Mouse (Mus musculus): ENCODE measurements around the gene Fbxl16. TPM values are rescaled to one million over a fixed set of nuclear protein-coding genes. Genes with fewer than 3 reads are reported as not detected.

The Fbxl16 gene
- polyA plus RNA-seq, 1 experiment = 6.0 TPM

DNA sequence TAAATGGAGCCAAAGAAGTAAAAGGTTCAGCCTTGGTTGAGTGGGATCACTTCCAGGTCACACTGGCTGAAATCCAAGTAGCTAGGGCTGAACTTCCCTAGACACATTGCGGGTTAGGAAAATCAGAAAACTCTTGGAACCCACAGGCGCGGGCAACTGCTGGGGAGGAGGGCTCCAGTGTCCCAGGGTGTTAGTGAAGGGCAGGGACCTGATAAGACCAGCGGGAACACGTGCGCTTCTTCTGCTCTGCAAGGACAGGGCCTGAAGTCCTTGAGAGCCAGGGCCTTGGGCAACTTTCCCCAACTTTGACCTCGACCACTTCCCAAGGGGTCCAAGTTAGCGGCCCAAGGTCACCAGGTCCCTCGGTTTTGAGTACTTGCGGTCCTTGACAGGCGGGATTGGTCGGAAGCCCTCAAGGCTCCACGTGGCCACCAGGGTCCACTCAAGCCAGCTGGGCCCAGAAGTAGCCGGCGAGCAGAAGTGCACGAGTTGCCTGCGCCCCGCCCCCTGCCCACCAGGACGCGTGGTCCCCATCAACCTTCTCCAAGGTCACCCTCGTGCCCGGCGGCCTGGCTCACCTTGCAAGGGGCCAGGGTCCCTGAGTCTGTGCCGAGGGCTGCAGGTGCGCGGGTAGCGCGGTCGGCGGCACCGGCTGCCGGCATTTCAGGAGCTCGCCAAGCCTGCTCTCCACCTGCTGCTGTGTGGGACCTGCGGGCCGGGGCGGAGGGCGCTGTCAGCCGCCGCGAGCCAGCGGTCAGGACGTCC is 59.1 kb downstream of the Fbxl16 start:
- no peaks in the 10 kb centered on the region for H3K36me3 ChIP-seq (ENCODE audit: control insufficient read depth, insufficient read depth)
- TF ChIP-seq TCF12 (IDR thresholded peaks at IDR 0.05; ENCODE audit: insufficient read depth, poor library complexity, severe bottlenecking) = no peak
- peak in 2 of 3 experiments; percentile 34 to 67 for TF ChIP-seq MYOG (IDR thresholded peaks at IDR 0.05; ENCODE audit: control insufficient read depth in 1 of 3, insufficient read depth in 1 of 3, insufficient read length in 2 of 3, low read depth in 2 of 3)
- peak in 1 of 3 experiments; percentile 52 for TF ChIP-seq MYOD1 (IDR thresholded peaks at IDR 0.05; ENCODE audit: control insufficient read depth in 1 of 3, insufficient read length in 2 of 3, low read depth in 2 of 3)
- H3K27me3 ChIP-seq (ENCODE audit: control insufficient read depth, insufficient read depth, insufficient read length) = no peaks in the 10 kb centered on the region
- peak overlapping the region; percentile 99 for H3K4me2 ChIP-seq (ENCODE audit: low read depth)
- peak overlapping the region; percentile 25 for H3ac ChIP-seq (ENCODE audit: control insufficient read depth, insufficient read length)
- peak overlapping the region; percentile 34 for H3K4me3 ChIP-seq
- no peaks in the 10 kb centered on the region for H3K79me2 ChIP-seq (ENCODE audit: control insufficient read depth, insufficient read depth)

DNA sequence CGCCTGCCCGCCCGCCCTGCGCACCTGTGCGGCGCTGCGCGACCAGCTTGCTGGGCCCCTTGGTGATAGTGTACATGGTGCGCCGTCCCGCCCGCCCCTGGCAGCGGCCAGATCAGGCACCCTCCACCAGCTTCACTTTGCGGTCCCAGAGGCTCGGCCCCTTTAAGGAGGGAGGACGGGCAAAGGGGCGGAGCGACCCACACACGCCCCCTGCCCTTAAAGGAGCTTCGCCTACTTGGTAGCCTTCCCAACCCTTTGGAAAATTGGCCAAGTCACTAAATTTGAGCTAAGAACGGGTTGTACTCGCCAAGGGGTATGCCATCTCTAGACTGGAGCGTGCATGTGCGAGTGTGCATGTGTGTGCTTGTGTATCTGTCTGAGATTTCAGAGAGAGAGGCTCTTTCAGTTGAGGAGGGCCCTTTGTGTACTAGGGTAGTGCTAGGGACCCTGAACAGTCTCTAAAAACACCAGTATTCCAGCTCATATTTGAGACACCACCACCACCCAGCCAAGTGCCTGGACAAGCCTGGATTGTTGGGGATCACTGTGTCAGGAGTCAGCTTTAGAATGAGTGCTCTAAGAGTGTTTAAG is 59.8 kb downstream of the Fbxl16 start, which contains the start of gene Mcrip2:
TSS of gene Mcrip2 (minus strand) at position 164 of the 591 bp plus-strand sequence.
- no peaks in the 10 kb centered on the region for H3K27me3 ChIP-seq (ENCODE audit: control insufficient read depth, insufficient read depth, insufficient read length)
- peak within 1 kb of the TSS; percentile 34 for H3K4me3 ChIP-seq
- TF ChIP-seq POLR2AphosphoS2 (IDR thresholded peaks at IDR 0.05; ENCODE audit: insufficient read length, low read depth) (peak; percentile 63), POLR2A (IDR thresholded peaks at IDR 0.05; ENCODE audit: insufficient read length, low read depth) (peak; percentile 69), CEBPB (IDR thresholded peaks at IDR 0.05; ENCODE audit: insufficient read depth, poor library complexity, severe bottlenecking) (no peak), MYOD1 (IDR thresholded peaks at IDR 0.05; ENCODE audit: control insufficient read depth in 1 of 3, insufficient read length in 2 of 3, low read depth in 2 of 3) (no peak)
- no peaks in the 10 kb centered on the region for H3K79me2 ChIP-seq (ENCODE audit: control insufficient read depth, insufficient read depth)
- peak within 1 kb of the TSS; percentile 25 for H3ac ChIP-seq (ENCODE audit: control insufficient read depth, insufficient read length)
- peak within 1 kb of the TSS; percentile 99 for H3K4me2 ChIP-seq (ENCODE audit: low read depth)
- no peaks in the 10 kb centered on the region for H3K36me3 ChIP-seq (ENCODE audit: control insufficient read depth, insufficient read depth)

DNA sequence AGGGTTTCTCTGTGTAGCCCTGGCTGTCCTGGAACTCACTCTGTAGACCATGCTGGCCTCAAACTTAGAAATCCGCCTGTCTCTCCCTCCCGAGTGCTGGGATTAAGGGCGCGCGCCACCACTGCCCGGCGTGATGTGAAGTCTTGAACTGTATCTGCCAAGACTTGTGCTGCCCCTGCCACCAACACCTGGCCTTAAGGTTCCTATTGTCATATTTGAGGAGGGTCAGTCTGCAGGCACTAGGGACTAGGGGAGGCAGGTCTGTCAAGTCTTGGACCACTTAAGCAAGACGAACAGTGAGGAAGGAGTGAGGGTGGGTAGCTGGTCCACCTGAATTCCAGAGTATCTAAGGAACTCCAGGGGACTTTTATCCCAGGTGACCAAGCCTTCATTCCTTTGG is 60.6 kb downstream of the Fbxl16 start:
- TF ChIP-seq USF1 (IDR thresholded peaks at IDR 0.05; ENCODE audit: low read depth) (no peak), POLR2A (IDR thresholded peaks at IDR 0.05; ENCODE audit: insufficient read length, low read depth) (no peak)

DNA sequence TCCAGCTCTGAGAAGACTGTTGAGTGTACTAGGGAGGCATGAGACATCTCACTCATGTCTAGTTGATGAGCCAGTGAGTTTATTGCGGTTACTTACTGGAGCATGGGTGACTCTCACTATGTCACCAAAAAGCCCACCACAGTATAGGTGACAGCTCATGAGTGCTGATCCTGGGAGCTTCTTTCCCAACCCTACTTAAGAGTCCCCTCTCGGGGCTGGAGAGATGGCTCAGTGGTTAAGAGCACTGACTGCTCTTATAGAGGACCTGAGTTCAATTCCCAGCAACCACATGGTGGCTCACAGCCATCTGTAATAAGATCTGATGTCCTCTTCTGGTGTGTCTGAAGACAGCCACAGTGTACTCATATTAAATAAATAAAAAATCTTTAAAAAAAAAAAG is 61.1 kb downstream of the Fbxl16 start:
- Histone ChIP-seq H3K4me3 (no peak overlapping the region), H3K79me2 (ENCODE audit: control insufficient read depth, insufficient read depth) (no peaks in the 10 kb centered on the region), H3K4me2 (ENCODE audit: low read depth) (no peak overlapping the region), H3K36me3 (ENCODE audit: control insufficient read depth, insufficient read depth) (no peaks in the 10 kb centered on the region), H3ac (ENCODE audit: control insufficient read depth, insufficient read length) (no peak overlapping the region), H3K27me3 (ENCODE audit: control insufficient read depth, insufficient read depth, insufficient read length) (no peaks in the 10 kb centered on the region)
- TF ChIP-seq MAX (IDR thresholded peaks at IDR 0.05; ENCODE audit: low read depth) (no peak), MYOG (IDR thresholded peaks at IDR 0.05; ENCODE audit: control insufficient read depth in 1 of 3, insufficient read depth in 1 of 3, insufficient read length in 2 of 3, low read depth in 2 of 3) (no peak), SRF (IDR thresholded peaks at IDR 0.05; ENCODE audit: control insufficient read depth, insufficient read length, low read depth) (no peak), E2F4 (IDR thresholded peaks at IDR 0.05; ENCODE audit: insufficient read depth) (no peak), TCF12 (IDR thresholded peaks at IDR 0.05; ENCODE audit: insufficient read depth, poor library complexity, severe bottlenecking) (no peak), POLR2A (IDR thresholded peaks at IDR 0.05; ENCODE audit: insufficient read length, low read depth) (no peak), USF1 (IDR thresholded peaks at IDR 0.05; ENCODE audit: low read depth) (no peak), CEBPB (IDR thresholded peaks at IDR 0.05; ENCODE audit: insufficient read depth, poor library complexity, severe bottlenecking) (no peak), POLR2AphosphoS2 (IDR thresholded peaks at IDR 0.05; ENCODE audit: insufficient read length, low read depth) (no peak), TCF3 (IDR thresholded peaks at IDR 0.05; ENCODE audit: insufficient read length, low read depth) (no peak), MYOD1 (IDR thresholded peaks at IDR 0.05; ENCODE audit: control insufficient read depth in 1 of 3, insufficient read length in 2 of 3, low read depth in 2 of 3) (no peak), REST (IDR thresholded peaks at IDR 0.05; ENCODE audit: insufficient read depth, insufficient read length) (no peak)

More for the DNA sequence above, 60.6 kb downstream of the Fbxl16 start:
- Histone ChIP-seq H3K4me3 (no peak overlapping the region), H3K36me3 (ENCODE audit: control insufficient read depth, insufficient read depth) (no peaks in the 10 kb centered on the region), H3ac (ENCODE audit: control insufficient read depth, insufficient read length) (no peak overlapping the region), H3K79me2 (ENCODE audit: control insufficient read depth, insufficient read depth) (no peaks in the 10 kb centered on the region), H3K27me3 (ENCODE audit: control insufficient read depth, insufficient read depth, insufficient read length) (no peaks in the 10 kb centered on the region), H3K4me2 (ENCODE audit: low read depth) (no peak overlapping the region)

Other genes starting within 250 kb of the Fbxl16 start
- gene Sox8, start 238.4 kb upstream of the Fbxl16 start, polyA plus RNA-seq (2012; fragmentation: generic; extraction: Trizol) = 14.3 TPM
- 36.3 TPM for gene Lmf1, start 230.0 kb upstream of the Fbxl16 start, polyA plus RNA-seq (2012; fragmentation: generic; extraction: Trizol)
- 0.24 TPM for gene Gng13, start 91.9 kb upstream of the Fbxl16 start, polyA plus RNA-seq (2012; fragmentation: generic; extraction: Trizol)
- 7.2 TPM for gene Chtf18, start 81.7 kb upstream of the Fbxl16 start, polyA plus RNA-seq (2012; fragmentation: generic; extraction: Trizol)
- gene Rpusd1, start 81.4 kb upstream of the Fbxl16 start, polyA plus RNA-seq (2012; fragmentation: generic; extraction: Trizol) = 13.0 TPM
- not detected for gene Mslnl, start 73.0 kb upstream of the Fbxl16 start, polyA plus RNA-seq (2012; fragmentation: generic; extraction: Trizol)
- 91.8 TPM for gene Msln, start 54.7 kb upstream of the Fbxl16 start, polyA plus RNA-seq (2012; fragmentation: generic; extraction: Trizol)
- gene Narfl, start 35.3 kb upstream of the Fbxl16 start, polyA plus RNA-seq (2012; fragmentation: generic; extraction: Trizol) = 31.4 TPM
- gene Haghl, start 23.4 kb upstream of the Fbxl16 start, polyA plus RNA-seq (2012; fragmentation: generic; extraction: Trizol) = 29.8 TPM
- 0.08 TPM for gene Ccdc78, start 22.5 kb upstream of the Fbxl16 start, polyA plus RNA-seq (2012; fragmentation: generic; extraction: Trizol)
- gene Fam173a, start 16.2 kb upstream of the Fbxl16 start, polyA plus RNA-seq (2012; fragmentation: generic; extraction: Trizol) = 61.0 TPM
- not detected for gene AC134908.4, start 13.4 kb upstream of the Fbxl16 start, polyA plus RNA-seq (2012; fragmentation: generic; extraction: Trizol)
- 44.4 TPM for gene Metrn, start 11.9 kb upstream of the Fbxl16 start, polyA plus RNA-seq (2012; fragmentation: generic; extraction: Trizol)
- 18.0 TPM for gene Wdr24, start 14.5 kb downstream of the Fbxl16 start, polyA plus RNA-seq (2012; fragmentation: generic; extraction: Trizol)
- gene Jmjd8, start 19.8 kb downstream of the Fbxl16 start, polyA plus RNA-seq (2012; fragmentation: generic; extraction: Trizol) = 15.5 TPM
- 196 TPM for gene Stub1, start 24.3 kb downstream of the Fbxl16 start, polyA plus RNA-seq (2012; fragmentation: generic; extraction: Trizol)
- 0.67 TPM for gene Rhbdl1, start 28.2 kb downstream of the Fbxl16 start, polyA plus RNA-seq (2012; fragmentation: generic; extraction: Trizol)
- gene Gm20683, start 32.7 kb downstream of the Fbxl16 start, polyA plus RNA-seq (2012; fragmentation: generic; extraction: Trizol) = 0.67 TPM
- gene Rhot2, start 35.8 kb downstream of the Fbxl16 start, polyA plus RNA-seq (2012; fragmentation: generic; extraction: Trizol) = 48.3 TPM
- 7.4 TPM for gene Wdr90, start 52.4 kb downstream of the Fbxl16 start, polyA plus RNA-seq (2012; fragmentation: generic; extraction: Trizol)
- 36.7 TPM for gene Mcrip2, start 59.7 kb downstream of the Fbxl16 start, polyA plus RNA-seq (2012; fragmentation: generic; extraction: Trizol)
- gene Mettl26, start 66.0 kb downstream of the Fbxl16 start, polyA plus RNA-seq (2012; fragmentation: generic; extraction: Trizol) = 23.6 TPM
- gene Wfikkn1, start 71.8 kb downstream of the Fbxl16 start, polyA plus RNA-seq (2012; fragmentation: generic; extraction: Trizol) = 0.25 TPM
- 18.3 TPM for gene Rab40c, start 110.6 kb downstream of the Fbxl16 start, polyA plus RNA-seq (2012; fragmentation: generic; extraction: Trizol)
- gene Pigq, start 135.9 kb downstream of the Fbxl16 start, polyA plus RNA-seq (2012; fragmentation: generic; extraction: Trizol) = 46.3 TPM
- gene Nhlrc4, start 135.9 kb downstream of the Fbxl16 start, polyA plus RNA-seq (2012; fragmentation: generic; extraction: Trizol) = 0.17 TPM
- 0.02 TPM for gene A930017K11Rik, start 143.5 kb downstream of the Fbxl16 start, polyA plus RNA-seq (2012; fragmentation: generic; extraction: Trizol)
- gene Capn15, start 176.7 kb downstream of the Fbxl16 start, polyA plus RNA-seq (2012; fragmentation: generic; extraction: Trizol) = 7.2 TPM

Measured in myocyte (in vitro differentiated cells).